ENCODE assay signal across 19 mouse cellular contexts in the genomic region with DNA sequence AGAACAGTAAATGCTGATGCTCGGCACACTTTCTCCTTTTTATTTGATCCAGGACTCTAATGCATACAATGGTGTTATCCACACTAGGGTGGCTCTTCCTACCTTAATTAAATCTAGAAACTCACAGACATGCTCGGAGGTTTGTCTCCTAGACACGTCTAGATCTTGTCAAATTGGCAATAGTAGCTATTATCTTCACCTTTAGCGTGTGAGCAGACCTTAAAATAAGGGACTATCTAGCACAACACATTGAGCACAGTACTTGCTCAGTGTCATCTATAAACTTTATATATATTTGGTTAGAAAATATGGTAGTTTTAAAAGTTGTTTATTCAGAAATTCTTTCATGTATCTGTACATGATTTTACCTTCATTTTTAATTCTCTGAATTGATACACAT.
"Had no signal": no experiment of that assay in that cellular context is flagged by ENCODE, and none has a peak within 500 bp of the region (broad histone marks: within the 10 kb centered on the region; RNA-seq: fewer than 3 reads in every experiment).

No protein-coding gene starts in this region.

- H3K9ac ChIP-seq: limb, embryonic 12.5 days; limb, embryonic 15.5 days; midbrain, embryonic 13.5 days; stomach, embryonic 15.5 days had no signal

- H3K27ac ChIP-seq: limb, embryonic 12.5 days; limb, embryonic 15.5 days; midbrain, embryonic 10.5 days; midbrain, embryonic 13.5 days; stomach, embryonic 15.5 days had no signal

- H3K9me3 ChIP-seq: limb, embryonic 12.5 days; limb, embryonic 15.5 days; midbrain, embryonic 10.5 days; midbrain, embryonic 13.5 days; stomach, embryonic 15.5 days had no signal

- ATAC-seq: midbrain, embryonic 13.5 days; midbrain, embryonic 16.5 days had no signal

- DNase-seq: kidney, adult 11 months; kidney, adult 8-10 months; kidney, postnatal 14 days; kidney, postnatal 4 days; left cerebral cortex, postnatal 4 days; lung, adult 2 months; lung, postnatal 14 days; lung, postnatal 4 days; right cerebral cortex, adult 18-20 months; right cerebral cortex, postnatal 14 days; right cerebral cortex, postnatal 4 days; thymus, postnatal 25 days had no signal

- H3K4me1 ChIP-seq: limb, embryonic 15.5 days; midbrain, embryonic 10.5 days; midbrain, embryonic 13.5 days; stomach, embryonic 15.5 days had no signal

- H3K4me2 ChIP-seq: limb, embryonic 12.5 days; limb, embryonic 15.5 days; midbrain, embryonic 13.5 days; stomach, embryonic 15.5 days had no signal

- H3K4me3 ChIP-seq: limb, embryonic 12.5 days; limb, embryonic 15.5 days; midbrain, embryonic 10.5 days; midbrain, embryonic 13.5 days; myocyte; stomach, embryonic 15.5 days had no signal

- H3K27me3 ChIP-seq: limb, embryonic 12.5 days; limb, embryonic 15.5 days; midbrain, embryonic 13.5 days; stomach, embryonic 15.5 days had no signal

- H3K36me3 ChIP-seq: limb, embryonic 12.5 days; limb, embryonic 15.5 days; midbrain, embryonic 10.5 days; midbrain, embryonic 13.5 days; stomach, embryonic 15.5 days had no signal
